Mouse (Mus musculus) bone marrow macrophage, adult 2 months (primary cell): ENCODE measurements around the gene Myh6. TPM values are rescaled to one million over a fixed set of nuclear protein-coding genes. Genes with fewer than 3 reads are reported as not detected.
"Not testable (repeated sequence)": the region's sequence is repeated elsewhere in the genome, so short reads cannot be mapped to it uniquely, and the experiment has no call there.

Source experiments
- H3K27ac ChIP-seq: 2 replicates; pipeline ENCODE4 v1.5.1; 2012; ENCODE audit warnings: low read depth, low read length; ENCODE audit not compliant: insufficient read depth
- H3K4me1 ChIP-seq: 2 replicates; pipeline ENCODE4 v1.6.1; 2012; ENCODE audit warnings: low read length; ENCODE audit not compliant: control insufficient read depth, insufficient read depth
- H3K4me3 ChIP-seq: 2 replicates; pipeline ENCODE4 v1.5.1; 2012; ENCODE audit warnings: mild to moderate bottlenecking, low read length, moderate library complexity; ENCODE audit not compliant: insufficient read depth
- CTCF ChIP-seq: IDR thresholded peaks from 2 replicates; pipeline ENCODE4 v1.5.1; 2012; ENCODE audit warnings: low read depth, mild to moderate bottlenecking, low read length, moderate library complexity
- POLR2A ChIP-seq: IDR thresholded peaks from 2 replicates; pipeline ENCODE4 v1.6.1; 2012; ENCODE audit warnings: mild to moderate bottlenecking, low read depth, low read length, borderline replicate concordance
- polyA plus RNA-seq: library from polyadenylated mRNA; stranded (reverse); fragments of >200 nt; gene quantifications from 2 replicates; pipeline ENCODE4 v1.2.4, GENCODE M21; 2012; ENCODE audit not compliant: missing spikeins, insufficient read depth, insufficient read length

Myh6 gene
- polyA plus RNA-seq, 1 experiment, result not detected

DNA sequence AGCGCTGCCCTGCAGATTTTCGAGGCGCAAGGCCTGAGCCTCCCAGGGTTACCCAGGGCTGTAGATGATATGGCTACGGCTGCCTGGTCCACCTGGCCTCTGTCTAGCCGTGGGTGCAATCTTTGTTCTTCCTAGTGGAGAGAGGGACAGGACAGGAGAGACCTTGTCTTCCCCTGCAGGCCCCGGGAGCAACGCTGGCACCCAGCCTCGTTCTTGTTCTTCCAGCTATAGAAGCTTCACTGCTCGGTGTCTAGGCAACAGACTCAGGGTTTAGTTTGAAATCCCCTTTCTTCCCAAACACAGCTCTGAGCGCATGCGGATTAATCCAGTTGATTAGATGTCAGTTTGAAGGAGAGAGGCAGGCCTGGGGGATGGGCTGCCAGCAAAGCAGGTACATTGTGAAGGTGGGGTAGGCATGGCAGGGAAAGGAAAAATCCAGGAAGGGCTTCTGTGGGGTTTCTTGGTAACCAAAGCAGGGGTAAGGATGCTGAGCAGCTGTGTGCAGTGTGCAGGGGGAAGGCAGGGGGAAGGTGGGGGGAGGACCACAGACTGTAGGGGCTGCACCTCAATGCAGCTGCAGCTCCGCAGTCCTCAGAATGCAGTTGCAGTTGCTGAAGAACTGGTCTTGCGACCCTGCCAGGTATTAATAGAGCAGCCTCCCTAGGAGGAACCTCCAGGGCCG lies 28.9 kb upstream of the Myh6 start:
- no peak overlapping the region for H3K4me3 ChIP-seq
- no peaks in the 10 kb centered on the region for H3K4me1 ChIP-seq
- H3K27ac ChIP-seq, result no peak overlapping the region
- TF ChIP-seq CTCF (no peak), POLR2A (no peak)

DNA sequence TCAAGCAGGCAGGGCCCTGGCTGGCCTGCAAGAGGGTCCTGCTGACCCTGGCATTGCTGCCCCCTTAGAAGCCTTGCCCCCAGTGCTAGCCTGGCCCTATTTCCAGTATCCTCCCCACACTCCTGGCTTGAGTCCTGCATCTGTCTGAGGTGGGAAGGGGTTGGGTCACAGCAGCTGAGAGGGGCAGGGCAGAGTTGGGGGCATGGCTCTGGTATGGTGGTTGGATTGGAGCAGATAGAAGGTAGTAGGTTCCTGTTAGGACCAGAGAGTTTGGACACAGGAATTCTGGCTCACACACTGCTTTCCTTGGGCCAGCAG lies 28.1 kb upstream of the Myh6 start:
- no peaks in the 10 kb centered on the region for H3K4me1 ChIP-seq
- no peak overlapping the region for H3K27ac ChIP-seq
- no peak overlapping the region for H3K4me3 ChIP-seq
- TF ChIP-seq POLR2A (no peak), CTCF (no peak)

DNA sequence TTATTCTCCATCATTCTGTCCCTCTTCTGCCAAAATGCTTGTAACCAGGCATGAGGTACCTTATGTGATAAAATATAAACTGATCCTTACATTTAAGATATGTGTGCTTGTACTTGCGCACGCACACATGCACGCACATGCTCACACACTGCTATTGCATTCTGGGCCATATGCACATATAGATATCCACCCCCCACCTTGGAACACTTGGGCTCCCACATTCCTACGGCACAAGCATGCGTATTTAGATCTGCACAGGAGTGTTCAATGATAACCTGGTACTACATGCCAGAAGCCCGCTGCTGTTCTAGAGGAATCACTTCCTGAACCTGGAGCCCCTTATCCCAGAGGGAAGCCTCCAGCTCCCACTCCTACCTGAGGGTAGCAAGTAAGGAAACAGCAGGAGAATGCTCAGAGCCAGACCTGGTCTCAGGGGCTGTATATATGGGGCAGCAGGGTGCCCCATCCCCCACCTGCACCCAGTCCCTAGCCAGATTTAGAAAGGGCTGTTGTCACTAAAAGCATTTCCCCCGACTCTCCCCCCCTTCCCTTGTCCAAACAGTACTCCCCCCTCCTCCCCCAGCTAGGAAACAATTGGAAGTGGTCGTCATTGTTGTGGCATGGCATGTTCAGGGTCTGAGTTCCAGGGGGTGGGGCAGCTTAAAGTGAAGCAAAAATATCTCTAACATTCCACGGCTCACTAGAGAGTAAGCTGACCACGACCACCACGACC lies 27.6 kb upstream of the Myh6 start, which contains the start of gene Myh7:
Gene Myh7 (minus strand): TSS at position 491 of the 733 bp plus-strand sequence.
- Histone ChIP-seq H3K4me3 (no peak within 1 kb of the TSS), H3K4me1 (no peaks in the 10 kb centered on the region), H3K27ac (no peak within 1 kb of the TSS)
- TF ChIP-seq POLR2A, result no peak
- TF ChIP-seq CTCF, result no peak

DNA sequence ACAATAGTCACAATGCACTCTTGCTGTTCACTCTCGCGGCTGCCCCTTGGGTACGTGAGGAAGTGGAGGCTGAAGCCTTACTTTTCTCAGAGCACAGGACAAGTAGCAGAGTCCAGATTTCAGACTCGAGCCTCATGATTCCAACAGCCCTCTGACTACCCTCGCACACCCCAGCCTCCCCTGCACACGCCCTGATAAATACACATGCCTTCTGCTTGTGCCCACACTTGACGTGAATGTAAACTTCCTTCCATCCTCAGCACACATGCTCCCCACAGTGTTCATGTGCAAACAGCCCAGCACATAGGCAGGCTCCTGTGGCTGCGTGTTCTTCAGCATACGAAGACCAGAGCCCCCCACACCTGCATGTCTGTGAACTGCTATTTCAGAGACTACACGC lies 26.9 kb upstream of the Myh6 start:
- Histone ChIP-seq H3K4me1 (no peaks in the 10 kb centered on the region), H3K4me3 (no peak overlapping the region), H3K27ac (no peak overlapping the region)
- TF ChIP-seq CTCF, result no peak

DNA sequence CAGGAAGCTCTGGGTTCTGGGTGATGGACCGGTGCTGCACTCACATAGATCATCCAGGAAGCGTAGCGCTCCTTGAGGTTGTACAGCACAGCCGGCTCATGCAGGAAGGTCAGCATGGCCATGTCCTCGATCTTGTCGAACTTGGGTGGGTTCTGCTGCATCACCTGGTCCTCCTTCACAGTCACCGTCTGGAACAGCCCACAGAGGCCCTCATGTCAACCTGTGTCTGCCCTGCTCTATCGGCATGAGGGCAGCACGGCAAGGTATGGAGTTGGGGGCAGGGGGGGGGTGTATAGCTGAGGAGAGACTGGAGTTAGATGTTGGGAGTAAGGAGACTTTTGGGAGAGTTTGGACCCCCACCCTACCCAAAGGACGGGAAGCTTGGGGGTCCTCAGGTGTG lies 25.5 kb upstream of the Myh6 start:
- Histone ChIP-seq H3K4me3 (no peak overlapping the region), H3K4me1 (no peaks in the 10 kb centered on the region), H3K27ac (no peak overlapping the region)
- no peak for TF ChIP-seq POLR2A
- TF ChIP-seq CTCF, result no peak

DNA sequence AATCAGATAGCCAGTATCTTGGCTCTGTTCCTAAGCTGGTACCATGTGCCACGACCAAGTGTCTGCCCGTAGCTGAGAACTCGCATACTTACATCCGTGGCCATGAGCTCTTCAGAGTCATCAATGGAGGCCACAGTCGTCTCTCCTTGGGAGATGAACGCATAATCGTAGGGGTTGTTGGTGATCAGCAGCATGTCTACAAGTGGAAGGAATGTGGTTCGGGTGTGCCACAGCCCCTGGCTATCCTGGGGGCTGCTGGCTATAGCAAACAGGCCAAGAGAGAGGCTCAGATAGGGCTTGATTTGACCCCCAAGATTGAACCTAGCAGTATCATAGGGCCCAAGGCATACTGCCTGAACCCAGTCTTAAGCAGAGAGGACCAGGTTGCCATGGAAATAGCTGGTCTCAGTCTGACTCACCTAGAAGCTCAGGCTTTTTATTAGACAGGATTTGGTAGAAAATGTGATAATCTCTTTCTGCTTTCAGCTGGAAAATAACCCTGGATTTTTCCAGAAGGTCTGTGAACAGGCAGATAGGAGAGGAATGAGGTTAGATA lies 23.2 kb upstream of the Myh6 start:
- Histone ChIP-seq H3K4me3 (no peak overlapping the region), H3K4me1 (no peaks in the 10 kb centered on the region), H3K27ac (no peak overlapping the region)
- TF ChIP-seq CTCF, result no peak

DNA sequence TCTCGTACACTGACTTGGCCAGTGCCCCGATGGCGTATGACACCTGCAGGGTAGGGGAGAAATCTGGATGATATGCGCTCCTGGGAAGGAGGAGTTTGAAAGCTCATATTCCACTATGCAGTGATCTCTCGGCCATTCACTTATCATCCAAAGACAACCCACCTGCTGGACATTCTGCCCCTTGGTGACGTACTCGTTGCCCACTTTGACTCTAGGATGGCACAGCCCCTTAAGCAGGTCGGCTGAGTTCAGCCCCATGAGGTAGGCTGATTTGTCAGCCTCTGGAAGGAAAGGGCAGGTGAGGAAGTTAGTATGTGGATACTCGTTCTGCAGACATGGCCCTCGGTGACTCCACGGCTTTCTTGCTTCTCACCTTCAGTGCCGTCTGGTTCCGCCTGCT lies 22.2 kb upstream of the Myh6 start:
- Histone ChIP-seq H3K4me3 (no peak overlapping the region), H3K4me1 (no peaks in the 10 kb centered on the region)
- TF ChIP-seq CTCF (no peak), POLR2A (no peak)

DNA sequence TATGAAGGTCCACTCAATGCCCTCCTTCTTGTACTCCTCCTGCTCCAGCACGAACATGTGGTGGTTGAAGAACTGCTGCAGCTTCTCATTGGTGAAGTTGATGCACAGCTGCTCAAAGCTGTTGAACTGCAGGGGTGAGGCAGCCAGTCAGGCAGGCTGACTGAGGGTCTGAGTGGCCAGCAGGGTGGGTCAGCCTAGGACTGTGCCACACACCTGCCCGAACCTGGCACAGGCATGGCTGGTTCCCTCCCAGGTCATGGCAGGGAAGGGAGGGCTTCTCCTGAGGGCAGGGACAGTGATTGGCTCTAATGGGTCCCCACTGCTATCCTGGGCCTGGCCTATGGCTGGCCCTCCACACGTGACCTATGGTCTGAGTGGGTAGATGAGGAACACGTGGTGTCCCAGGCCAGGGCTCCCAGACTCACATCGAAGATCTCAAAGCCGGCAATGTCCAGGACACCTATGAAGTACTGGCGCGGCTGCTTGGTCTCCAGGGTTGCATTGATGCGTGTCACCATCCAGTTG lies 21.7 kb upstream of the Myh6 start:
- not testable (repeated sequence) for H3K4me3 ChIP-seq, H3K4me1 ChIP-seq, H3K27ac ChIP-seq

More for the DNA sequence above, 22.2 kb upstream of the Myh6 start:
- no peak overlapping the region for H3K27ac ChIP-seq

DNA sequence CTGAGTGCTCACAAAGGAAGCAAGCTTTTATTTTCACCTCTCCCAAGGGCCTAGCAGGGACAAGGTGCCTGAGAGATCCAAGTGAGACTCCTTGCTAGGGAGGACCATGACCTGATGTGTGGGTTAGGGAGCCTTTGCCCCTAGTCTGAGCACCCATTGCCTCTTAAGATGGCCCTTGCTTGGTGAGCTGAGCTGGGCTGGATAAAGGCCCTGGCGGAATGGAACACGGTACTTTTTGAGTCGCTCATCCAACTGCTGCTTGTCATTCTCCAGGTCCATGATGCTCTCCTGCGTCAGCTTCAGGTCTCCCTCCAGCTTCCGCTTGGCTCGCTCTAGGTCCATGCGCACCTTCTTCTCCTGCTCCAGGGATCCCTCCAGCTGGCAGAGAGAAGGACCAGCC lies 15.2 kb upstream of the Myh6 start:
- TF ChIP-seq CTCF (no peak), POLR2A (no peak)
- Histone ChIP-seq H3K4me1 (no peaks in the 10 kb centered on the region), H3K4me3 (no peak overlapping the region), H3K27ac (no peak overlapping the region)

DNA sequence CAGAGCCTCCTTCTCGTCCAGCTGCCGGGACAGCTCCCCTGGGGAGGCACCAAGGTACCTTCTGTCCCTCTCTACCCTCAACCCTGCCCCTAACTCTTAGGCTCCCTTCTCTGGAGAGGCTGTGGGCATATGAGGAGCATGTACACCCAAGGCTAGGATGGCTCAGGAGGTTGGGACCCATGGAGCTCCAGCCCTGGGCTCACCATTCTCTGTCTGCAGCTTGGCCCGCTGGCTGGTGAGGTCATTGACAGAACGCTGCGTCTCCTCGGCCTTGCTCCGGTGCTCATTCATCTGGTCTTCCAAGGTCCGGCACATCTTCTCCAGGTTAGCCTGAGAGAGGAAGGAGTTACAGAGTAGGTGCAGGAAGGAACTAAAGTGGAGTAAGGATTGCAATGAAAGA lies 11.9 kb upstream of the Myh6 start:
- H3K4me1 ChIP-seq, result no peaks in the 10 kb centered on the region
- TF ChIP-seq CTCF (no peak), POLR2A (no peak)
- H3K27ac ChIP-seq, result no peak overlapping the region
- no peak overlapping the region for H3K4me3 ChIP-seq
